Mouse (Mus musculus): ENCODE results near the gene Galnt4. TPM values are rescaled to one million over a fixed set of nuclear protein-coding genes. Genes with fewer than 3 reads are reported as not detected.
"Not testable (repeated sequence)": the region's sequence is repeated elsewhere in the genome, so short reads cannot be mapped to it uniquely, and the experiment has no call there.

Galnt4 gene
- polyA plus RNA-seq, 1 experiment from 2014 or later, result 3.1 TPM

GRCm38 (mm10) chr10:99133321-99133875 lies 25.4 kb downstream of the Galnt4 start:
- no peak for ATAC-seq (ENCODE audit: low FRiP score)
- WGBS, result 96% methylated on average over 16 of the region's 16 CpGs
- no peaks in the 10 kb centered on the region for H3K9me3 ChIP-seq
- no peak overlapping the region for H3K9ac ChIP-seq
- H3K36me3 ChIP-seq, result peaks cover 28% of the 10 kb centered on the region
- H3K27ac ChIP-seq, result no peak overlapping the region
- H3K4me3 ChIP-seq, result no peak overlapping the region
- no peak overlapping the region for H3K4me2 ChIP-seq
- no peaks in the 10 kb centered on the region for H3K27me3 ChIP-seq
- peaks cover 24% of the 10 kb centered on the region for H3K4me1 ChIP-seq (replicated peaks)

DNA sequence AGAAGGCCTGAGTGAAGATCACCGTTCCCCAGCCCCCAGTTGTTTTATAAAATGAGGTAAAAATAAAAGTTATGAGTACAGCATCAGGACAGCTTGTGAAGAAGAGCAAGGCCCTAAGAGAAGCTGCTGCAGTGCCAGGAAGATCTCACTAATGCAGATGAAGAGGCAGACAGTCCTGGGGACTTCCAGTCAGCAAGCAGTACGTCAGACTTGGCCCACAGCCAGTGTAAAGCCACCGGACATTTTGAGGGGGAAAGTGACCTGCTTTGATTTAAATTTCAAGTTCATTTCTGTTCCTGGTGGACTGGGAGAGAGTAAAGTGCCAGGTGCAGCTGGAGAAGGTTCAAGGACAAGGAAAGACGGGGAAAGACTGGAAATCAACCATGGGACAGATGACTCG lies 28.4 kb downstream of the Galnt4 start:
- H3K27me3 ChIP-seq, result no peaks in the 10 kb centered on the region
- H3K4me3 ChIP-seq, result no peak overlapping the region
- H3K36me3 ChIP-seq, result peaks cover 26% of the 10 kb centered on the region
- H3K27ac ChIP-seq, result no peak overlapping the region
- peaks cover 11% of the 10 kb centered on the region for H3K4me1 ChIP-seq (replicated peaks)
- 69% methylated on average over 5 of the region's 5 CpGs for WGBS
- H3K9me3 ChIP-seq, result 0 out of 2 replicates have a peak, but pooled peaks cover 3% of the 10 kb centered on the region
- ATAC-seq (ENCODE audit: low FRiP score), result no peak
- H3K9ac ChIP-seq, result no peak overlapping the region
- H3K4me2 ChIP-seq, result no peak overlapping the region

DNA sequence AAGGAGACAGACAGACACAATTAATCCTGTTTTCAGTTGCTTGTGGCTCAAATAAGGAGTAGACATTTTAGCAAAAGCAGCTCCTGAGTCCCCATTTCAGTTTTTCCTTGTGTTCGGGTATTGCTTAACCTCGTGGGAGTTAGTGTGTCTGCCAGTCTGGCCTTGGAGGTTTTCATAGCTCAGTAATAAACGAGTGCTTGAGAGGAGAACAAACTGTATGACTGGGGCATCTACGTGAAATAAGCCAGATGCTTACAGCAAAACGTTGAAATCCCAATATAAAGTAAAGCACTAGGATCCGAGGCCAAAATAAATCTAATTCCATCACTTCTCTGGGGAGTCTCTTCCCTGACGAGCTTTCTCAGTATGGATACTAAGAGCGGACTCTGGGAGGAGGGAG lies 37.7 kb downstream of the Galnt4 start:
- Histone ChIP-seq H3K9me3 (no peaks in the 10 kb centered on the region), H3K9ac (no peak overlapping the region), H3K4me3 (no peak overlapping the region), H3K27ac (no peak overlapping the region), H3K27me3 (no peaks in the 10 kb centered on the region), H3K4me2 (no peak overlapping the region), H3K36me3 (peaks cover 29% of the 10 kb centered on the region), H3K4me1 (replicated peaks) (no peaks in the 10 kb centered on the region)
- ATAC-seq (ENCODE audit: low FRiP score), result no peak
- WGBS, result 81% methylated on average over 8 of the region's 8 CpGs

DNA sequence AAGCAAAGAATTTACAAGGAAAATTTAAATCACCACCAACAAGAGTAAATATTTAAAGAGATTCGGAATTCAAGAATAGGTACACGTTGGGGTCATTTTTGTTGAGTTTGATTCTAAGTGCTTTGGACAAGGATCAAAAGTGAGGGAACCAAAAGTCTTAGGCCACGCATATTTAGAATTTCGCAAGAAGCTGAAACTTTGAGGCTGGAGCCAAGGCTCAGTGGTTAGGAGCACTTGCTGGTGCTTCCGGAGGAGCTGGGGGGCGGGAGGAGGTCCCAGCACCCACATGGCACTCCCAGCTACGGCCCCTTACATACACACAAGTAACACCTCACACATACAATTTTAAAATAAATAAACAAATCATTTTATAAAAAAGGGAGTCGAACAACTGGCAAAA lies 38.6 kb downstream of the Galnt4 start:
- Histone ChIP-seq H3K27ac (no peak overlapping the region), H3K36me3 (peaks cover 29% of the 10 kb centered on the region), H3K4me2 (no peak overlapping the region), H3K4me1 (replicated peaks) (no peaks in the 10 kb centered on the region), H3K9me3 (no peaks in the 10 kb centered on the region), H3K27me3 (no peaks in the 10 kb centered on the region), H3K4me3 (no peak overlapping the region), H3K9ac (no peak overlapping the region)
- no peak for ATAC-seq (ENCODE audit: low FRiP score)
- 94% methylated on average over 8 of the region's 8 CpGs for WGBS

DNA sequence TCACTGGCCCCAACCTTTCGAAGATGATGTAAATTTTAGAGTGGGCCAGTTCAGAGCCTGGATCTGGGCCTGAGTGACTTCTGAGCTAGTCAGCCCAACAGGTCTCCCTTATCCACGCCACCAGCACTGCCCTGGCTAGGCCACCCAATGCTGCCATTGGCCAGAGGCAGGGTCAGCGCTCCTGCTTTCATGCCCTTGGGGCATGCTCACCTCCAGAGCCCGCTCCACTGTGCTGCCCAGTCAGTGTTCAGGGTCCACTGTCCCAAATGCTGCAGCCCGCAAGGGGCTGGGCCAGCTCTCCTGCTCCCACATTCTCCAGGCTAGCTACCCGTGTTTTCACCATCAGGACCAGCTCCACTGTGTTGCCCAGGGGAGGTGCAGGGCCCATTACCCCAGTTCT lies 42.1 kb downstream of the Galnt4 start:
- H3K36me3 ChIP-seq, result peaks cover 32% of the 10 kb centered on the region
- H3K4me1 ChIP-seq (replicated peaks), result no peaks in the 10 kb centered on the region
- H3K27me3 ChIP-seq, result no peaks in the 10 kb centered on the region
- no peak overlapping the region for H3K9ac ChIP-seq
- no peak overlapping the region for H3K4me3 ChIP-seq
- no peak overlapping the region for H3K27ac ChIP-seq
- no peak overlapping the region for H3K4me2 ChIP-seq
- WGBS, result 91% methylated on average over 6 of the region's 6 CpGs
- ATAC-seq (ENCODE audit: low FRiP score), result no peak
- H3K9me3 ChIP-seq, result no peaks in the 10 kb centered on the region

- ATAC-seq (ENCODE audit: low FRiP score), result no peak
- H3K4me3 ChIP-seq, result no peak overlapping the region
- H3K27me3 ChIP-seq, result no peaks in the 10 kb centered on the region
- 100% methylated on average over 1 of the region's 1 CpGs for WGBS
- no peak overlapping the region for H3K4me2 ChIP-seq
- no peaks in the 10 kb centered on the region for H3K4me1 ChIP-seq (replicated peaks)
- H3K27ac ChIP-seq, result no peak overlapping the region
- H3K9me3 ChIP-seq, result no peaks in the 10 kb centered on the region
- H3K9ac ChIP-seq, result no peak overlapping the region
- H3K36me3 ChIP-seq, result peaks cover 27% of the 10 kb centered on the region
Measured at GRCm38 (mm10) chr10:99151580-99151979, 43.6 kb downstream of the Galnt4 start.

DNA sequence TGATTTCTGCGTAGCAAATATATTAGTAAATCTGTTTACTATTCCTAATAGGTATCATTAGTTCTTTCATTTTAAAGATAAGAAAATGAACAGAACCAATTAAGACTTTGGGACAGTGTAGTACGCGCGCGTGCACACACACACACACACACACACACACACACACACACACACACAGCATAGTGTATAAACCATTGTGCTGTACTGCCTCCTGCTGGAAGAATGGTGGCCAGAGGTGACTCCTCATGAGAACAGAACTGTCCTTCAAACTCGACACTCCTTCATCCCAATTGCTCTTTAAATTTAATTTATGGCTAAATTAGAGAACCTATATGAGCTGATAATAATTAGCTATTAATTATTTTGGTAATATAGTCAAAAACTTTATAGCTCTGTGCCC lies 44.1 kb downstream of the Galnt4 start:
- H3K27ac ChIP-seq, result no peak overlapping the region
- no peak overlapping the region for H3K4me2 ChIP-seq
- no peak for ATAC-seq (ENCODE audit: low FRiP score)
- H3K9me3 ChIP-seq, result no peaks in the 10 kb centered on the region
- H3K4me3 ChIP-seq, result no peak overlapping the region
- no peaks in the 10 kb centered on the region for H3K4me1 ChIP-seq (replicated peaks)
- WGBS, result 95% methylated on average over 6 of the region's 6 CpGs
- H3K27me3 ChIP-seq, result no peaks in the 10 kb centered on the region
- H3K9ac ChIP-seq, result no peak overlapping the region
- H3K36me3 ChIP-seq, result peaks cover 30% of the 10 kb centered on the region

DNA sequence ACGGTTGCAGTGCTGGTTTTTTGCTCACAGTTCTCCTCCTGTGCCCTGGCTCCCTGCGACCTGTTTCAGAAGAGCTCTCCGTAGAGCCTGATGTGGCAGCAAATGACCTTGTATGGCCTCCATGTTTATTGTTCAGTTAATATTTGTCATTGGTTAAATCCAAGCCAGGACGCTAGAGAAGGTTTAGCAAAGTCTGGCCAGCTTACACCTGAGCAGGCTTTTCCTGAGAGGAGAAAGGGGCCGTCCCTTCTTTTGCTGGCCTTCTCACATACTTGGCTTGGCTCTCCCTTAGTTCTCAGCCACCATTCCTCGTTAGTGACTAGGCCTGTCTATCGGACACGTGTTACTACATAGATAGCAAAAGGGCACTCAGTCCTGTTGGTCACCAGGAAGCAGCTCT lies 46.7 kb downstream of the Galnt4 start:
- Histone ChIP-seq H3K4me3 (no peak overlapping the region), H3K4me2 (no peak overlapping the region), H3K27ac (no peak overlapping the region), H3K9me3 (no peaks in the 10 kb centered on the region), H3K9ac (no peak overlapping the region), H3K4me1 (replicated peaks) (no peaks in the 10 kb centered on the region), H3K27me3 (no peaks in the 10 kb centered on the region), H3K36me3 (peaks cover 28% of the 10 kb centered on the region)
- no peak for ATAC-seq (ENCODE audit: low FRiP score)
- WGBS, result 93% methylated on average over 8 of the region's 8 CpGs

- no peaks in the 10 kb centered on the region for H3K4me1 ChIP-seq (replicated peaks)
- H3K9ac ChIP-seq, result no peak overlapping the region
- ATAC-seq (ENCODE audit: low FRiP score), result no peak
- H3K4me2 ChIP-seq, result no peak overlapping the region
- H3K4me3 ChIP-seq, result no peak overlapping the region
- H3K27me3 ChIP-seq, result no peaks in the 10 kb centered on the region
- H3K36me3 ChIP-seq, result peaks cover 28% of the 10 kb centered on the region
- no peaks in the 10 kb centered on the region for H3K9me3 ChIP-seq
- H3K27ac ChIP-seq, result no peak overlapping the region
- WGBS, result 92% methylated on average over 5 of the region's 5 CpGs
Measured at GRCm38 (mm10) chr10:99156808-99157207, 48.8 kb downstream of the Galnt4 start.

- not testable (repeated sequence) for H3K4me3 ChIP-seq; H3K4me2 ChIP-seq; H3K27ac ChIP-seq; H3K27me3 ChIP-seq; H3K9me3 ChIP-seq; ATAC-seq (ENCODE audit: low FRiP score); H3K9ac ChIP-seq; H3K4me1 ChIP-seq (replicated peaks)
- peaks cover 28% of the 10 kb centered on the region for H3K36me3 ChIP-seq
- 97% methylated on average over 10 of the region's 10 CpGs for WGBS
Measured at GRCm38 (mm10) chr10:99157697-99158096, 49.7 kb downstream of the Galnt4 start.

DNA sequence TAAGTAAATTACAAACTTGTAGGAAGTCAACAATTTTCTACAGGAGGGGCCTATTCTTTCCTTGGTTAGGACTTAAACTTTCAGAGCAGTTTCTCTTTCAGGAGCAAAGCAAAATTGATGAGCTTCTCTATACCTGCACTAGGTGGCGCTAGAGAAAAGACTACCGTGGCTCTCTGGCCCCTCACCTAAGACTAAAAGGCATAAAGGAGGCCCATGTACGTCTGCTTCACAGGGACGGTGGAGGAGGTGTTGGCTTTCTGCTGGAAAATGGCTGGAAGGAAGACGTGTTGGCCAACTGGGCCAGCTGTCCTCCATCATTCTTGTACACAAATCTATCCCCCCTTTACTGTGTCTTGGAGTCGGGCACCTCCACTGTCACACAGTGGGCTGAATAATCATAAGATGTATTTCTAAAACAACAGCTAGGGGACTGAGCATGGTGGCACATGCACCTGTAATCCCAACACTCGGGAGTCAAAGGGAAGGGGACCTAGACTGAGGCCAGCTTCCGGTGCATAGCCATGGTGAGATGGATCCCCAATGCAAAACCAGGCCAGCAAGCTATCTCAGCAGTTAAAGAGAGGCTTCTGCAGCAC lies 54.1 kb downstream of the Galnt4 start:
- Histone ChIP-seq H3K9ac (no peak overlapping the region), H3K36me3 (peaks cover 9% of the 10 kb centered on the region; the same call in 1 of the 2 replicates), H3K4me3 (no peak overlapping the region), H3K9me3 (no peaks in the 10 kb centered on the region), H3K27ac (no peak overlapping the region), H3K4me1 (replicated peaks) (no peaks in the 10 kb centered on the region), H3K27me3 (no peaks in the 10 kb centered on the region), H3K4me2 (no peak overlapping the region)
- 40% methylated on average over 8 of the region's 8 CpGs for WGBS
- peak; percentile 50 for ATAC-seq (ENCODE audit: low FRiP score)
